Mouse (Mus musculus) right cerebral cortex, postnatal 25 days (tissue): ENCODE measurements around the gene Inpp5b.

Experiments
- DNase-seq: peaks from one replicate; pipeline ENCODE4 v3.0.0; 2022

Gene Inpp5b

DNA sequence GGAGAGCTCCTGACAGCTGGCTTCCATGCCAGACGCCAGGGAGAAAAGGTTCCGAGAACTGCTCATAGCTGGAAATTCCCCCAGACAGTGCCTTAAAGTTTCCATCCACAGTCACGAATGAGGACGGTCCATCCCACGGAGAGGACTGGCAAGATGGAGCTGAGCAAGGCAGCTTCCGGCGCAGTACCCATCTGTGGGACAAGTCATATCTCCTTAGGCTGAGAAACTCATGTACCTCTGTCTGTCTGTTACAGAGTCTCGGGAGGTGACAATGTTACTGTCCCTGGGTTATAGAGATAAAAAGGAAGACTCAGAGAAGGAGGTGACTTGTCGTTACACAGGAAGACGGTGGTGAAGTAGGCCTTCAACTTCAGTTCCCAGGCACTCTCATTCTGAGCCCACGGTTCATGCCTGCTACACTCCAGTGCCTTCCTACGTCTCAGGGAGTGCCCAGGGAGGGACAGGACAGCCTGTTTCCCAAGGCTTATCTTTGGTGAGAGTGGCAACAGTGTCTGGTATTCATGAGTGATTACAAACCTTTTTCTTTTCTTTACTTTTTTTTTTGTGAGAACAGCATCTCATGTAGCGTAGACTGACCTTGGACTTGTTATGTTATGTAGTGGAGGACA, 27.4 kb downstream of the Inpp5b start:
- DNase-seq = peak; percentile 21

DNA sequence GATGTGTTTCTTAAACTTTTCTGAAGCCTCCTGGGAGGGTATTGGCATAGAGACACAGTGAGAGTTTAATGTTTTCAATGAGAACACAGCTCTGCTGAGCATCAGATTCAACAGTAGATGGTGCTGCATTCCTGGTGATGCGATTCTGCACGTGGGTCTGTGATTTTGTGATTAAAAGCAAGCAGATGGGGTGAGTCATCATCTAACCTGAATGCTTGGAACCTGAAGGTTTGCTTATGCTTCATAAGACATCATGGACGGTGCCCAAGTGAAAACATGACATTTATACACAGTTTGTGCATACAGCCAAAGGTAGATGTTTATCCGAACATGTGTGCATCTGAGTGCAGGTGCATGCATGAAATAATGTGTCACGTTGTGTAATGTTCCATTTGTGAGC, 29.0 kb downstream of the Inpp5b start:
- DNase-seq = peak; percentile 24

DNA sequence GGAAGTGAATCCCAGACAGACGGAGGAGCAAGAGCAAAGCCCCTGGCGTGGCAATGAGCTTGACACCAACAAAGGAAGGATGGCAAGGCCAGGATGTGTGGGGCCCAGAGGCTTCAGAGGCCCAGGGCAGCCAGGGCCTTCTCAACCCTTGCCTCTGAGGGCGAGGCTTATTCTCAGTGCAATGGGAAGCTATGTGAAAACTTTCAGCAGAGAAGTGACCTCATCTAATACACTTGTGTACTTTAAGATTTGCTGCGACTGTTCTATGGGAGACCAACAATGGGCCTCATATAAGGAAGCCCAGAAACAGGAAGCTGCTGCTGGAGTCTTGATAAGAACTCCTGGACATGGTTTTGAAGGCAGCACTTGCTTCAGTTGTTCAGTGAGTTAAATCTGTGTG, 30.5 kb downstream of the Inpp5b start:
- no peak for DNase-seq

DNA sequence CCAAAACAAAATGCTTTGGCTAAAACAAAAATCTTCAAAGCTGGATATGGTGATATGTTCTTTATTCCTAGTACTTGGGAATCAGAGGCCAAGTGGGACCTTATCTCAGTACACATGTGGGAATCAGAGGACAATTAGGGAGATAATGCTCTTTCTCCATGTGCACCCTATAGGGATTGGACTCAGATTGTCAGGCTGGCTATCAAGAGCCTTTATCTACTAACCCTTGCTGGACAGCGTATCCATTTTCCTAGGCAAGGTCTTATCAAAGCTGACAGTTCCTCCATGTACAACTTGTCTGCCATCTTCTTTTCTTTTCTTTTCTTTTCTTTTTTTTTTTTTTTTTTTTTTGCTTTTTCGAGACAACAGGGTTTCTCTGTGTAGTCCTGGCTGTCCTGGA, 31.8 kb downstream of the Inpp5b start:
- DNase-seq = no peak

DNA sequence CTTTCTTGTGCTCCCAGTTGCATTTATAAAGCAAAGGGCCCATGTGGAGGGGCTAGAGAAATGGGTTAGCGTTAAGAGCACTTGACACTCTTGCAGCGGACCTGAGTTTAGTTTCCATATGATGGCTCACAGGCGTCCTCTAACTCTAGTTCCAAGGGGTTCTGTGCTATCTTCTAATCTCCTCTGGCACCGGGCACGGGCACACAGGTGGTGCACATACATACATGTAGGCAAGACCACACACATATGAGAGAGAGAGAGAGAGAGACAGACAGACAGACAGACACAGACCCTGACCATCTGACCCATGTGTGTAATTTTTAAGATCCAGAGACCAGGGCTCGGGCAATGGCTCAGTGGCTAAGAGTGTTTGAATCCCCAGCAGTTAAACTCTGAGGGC, 32.3 kb downstream of the Inpp5b start:
- DNase-seq = no peak

DNA sequence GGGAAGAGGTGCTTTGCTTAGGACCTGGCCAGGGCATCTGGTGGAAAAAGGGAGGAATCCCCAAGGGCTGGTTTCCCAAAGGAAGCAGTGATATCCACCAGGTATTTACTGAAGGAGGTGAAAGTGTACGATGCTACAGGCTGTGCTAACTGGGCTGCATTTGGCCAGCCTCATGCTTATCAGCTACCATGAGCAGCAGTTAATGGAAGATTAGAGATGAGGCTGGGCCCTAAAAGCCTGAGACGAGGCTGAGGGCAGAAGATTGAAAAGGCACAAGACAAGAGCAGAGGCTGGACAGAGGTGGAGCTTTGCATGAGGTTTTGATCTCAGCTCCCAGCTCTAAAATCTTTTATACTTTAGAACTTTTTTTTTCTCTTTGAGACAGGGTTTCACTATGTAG, 32.8 kb downstream of the Inpp5b start:
- no peak for DNase-seq

GRCm38 (mm10) chr4:124781361-124781760, 39.7 kb downstream of the Inpp5b start:
- no peak for DNase-seq

DNA sequence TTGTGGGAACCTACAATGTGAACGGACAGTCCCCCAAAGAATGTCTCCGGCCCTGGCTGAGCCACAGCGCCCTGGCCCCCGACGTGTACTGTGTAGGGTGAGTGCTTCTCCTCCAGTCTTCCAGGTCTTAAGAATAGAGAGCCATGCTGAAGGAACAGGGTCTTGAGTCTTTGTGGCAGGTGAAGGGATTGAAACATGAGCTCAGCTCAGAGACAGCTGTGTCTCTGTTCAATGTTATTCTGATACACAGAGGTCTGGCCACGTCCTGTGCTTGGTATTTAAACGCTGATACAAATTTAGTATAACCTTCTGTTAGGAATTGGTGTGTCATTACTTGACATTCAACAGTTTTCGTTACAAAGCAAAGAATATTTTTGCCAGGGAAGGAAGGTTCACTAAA, 40.7 kb downstream of the Inpp5b start:
- DNase-seq = no peak

DNA sequence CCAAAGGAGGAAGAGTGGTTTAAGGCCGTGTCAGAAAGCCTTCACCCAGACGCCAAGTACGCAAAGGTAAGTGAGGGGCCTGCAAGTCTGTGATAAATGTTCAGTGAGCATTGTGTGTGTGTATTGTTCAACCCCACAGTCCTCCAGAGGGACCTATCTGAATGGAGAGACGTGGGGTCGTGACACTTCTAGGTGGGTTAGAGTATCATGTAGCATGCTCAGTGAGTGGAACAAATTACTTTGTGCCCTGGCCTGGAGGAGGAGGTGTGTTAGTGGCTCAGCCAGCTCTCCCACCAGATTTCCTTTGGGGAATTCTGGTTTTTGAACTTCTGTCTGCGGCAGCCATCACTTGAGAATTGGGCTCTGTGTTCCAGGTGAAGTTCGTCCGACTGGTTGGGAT, 42.3 kb downstream of the Inpp5b start:
- no peak for DNase-seq

GRCm38 (mm10) chr4:124790013-124790412, 48.4 kb downstream of the Inpp5b start:
- no peak for DNase-seq

DNA sequence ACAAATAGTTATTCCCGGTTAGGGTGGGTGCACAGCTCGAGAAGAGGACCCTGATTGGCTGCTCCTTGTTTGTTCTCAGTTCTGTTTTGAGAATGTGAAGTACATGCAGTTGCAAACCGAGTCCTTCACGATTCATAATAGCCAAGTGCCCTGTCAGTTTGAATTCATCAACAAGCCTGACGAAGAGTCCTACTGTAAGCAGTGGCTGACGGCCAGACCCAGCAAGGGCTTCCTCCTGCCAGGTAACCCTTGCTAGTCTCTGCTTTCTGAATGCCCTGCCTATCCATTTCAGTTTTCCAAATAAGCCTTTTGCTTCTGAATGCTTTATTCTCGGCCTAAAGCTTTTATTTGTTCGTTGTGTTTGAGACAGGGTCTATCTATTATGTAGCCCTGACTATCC, 50.5 kb downstream of the Inpp5b start:
- no peak for DNase-seq

DNA sequence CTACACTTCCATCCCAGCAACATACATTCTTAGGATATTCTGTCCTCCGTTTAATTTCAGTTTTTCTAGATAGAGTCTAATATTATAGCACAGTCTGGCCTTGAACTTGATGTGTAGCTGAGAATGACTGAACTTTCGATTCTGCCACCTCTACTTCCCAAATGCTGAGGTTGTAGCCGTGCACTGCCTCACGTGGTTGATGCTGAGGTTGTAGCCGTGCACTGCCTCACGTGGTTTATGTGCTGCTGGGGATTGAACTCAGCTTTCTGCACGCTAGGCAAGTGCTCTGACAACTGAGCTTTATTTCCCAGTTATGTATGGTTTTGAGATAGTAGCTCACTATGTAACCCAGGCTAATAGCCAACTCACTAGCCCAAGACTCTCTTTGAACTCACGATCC, 54.5 kb downstream of the Inpp5b start:
- no peak for DNase-seq

GRCm38 (mm10) chr4:124796913-124797312, 55.3 kb downstream of the Inpp5b start:
- DNase-seq = no peak

- peak; percentile 76 for DNase-seq
Observed at GRCm38 (mm10) chr4:124801552-124802308, 60.1 kb downstream of the Inpp5b start, which contains the start of gene Mtf1. TSS of gene Mtf1 (plus strand) at chr4:124802104.

GRCm38 (mm10) chr4:124802309-124803260, 60.9 kb downstream of the Inpp5b start:
- peak; percentile 97 for DNase-seq

DNA sequence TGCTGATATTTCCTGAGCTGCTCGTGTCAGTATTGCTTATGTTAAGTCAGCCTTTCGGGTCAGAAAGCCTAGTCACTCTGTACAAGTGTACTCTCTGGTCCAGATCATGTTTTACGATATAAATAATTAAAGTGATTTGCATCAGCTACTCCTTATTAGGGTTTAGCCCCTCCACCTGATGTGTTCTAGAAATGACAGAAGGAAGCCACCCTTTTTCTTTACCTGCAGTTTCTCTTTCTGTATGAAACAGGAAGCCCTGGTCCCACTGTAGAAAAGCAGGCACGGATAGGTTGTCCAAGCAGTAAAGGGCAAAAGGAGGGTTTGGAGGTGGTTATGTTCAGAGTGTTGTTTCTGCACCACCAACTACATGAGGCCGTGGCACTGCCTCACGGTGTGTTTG, 61.8 kb downstream of the Inpp5b start:
- no peak for DNase-seq

DNA sequence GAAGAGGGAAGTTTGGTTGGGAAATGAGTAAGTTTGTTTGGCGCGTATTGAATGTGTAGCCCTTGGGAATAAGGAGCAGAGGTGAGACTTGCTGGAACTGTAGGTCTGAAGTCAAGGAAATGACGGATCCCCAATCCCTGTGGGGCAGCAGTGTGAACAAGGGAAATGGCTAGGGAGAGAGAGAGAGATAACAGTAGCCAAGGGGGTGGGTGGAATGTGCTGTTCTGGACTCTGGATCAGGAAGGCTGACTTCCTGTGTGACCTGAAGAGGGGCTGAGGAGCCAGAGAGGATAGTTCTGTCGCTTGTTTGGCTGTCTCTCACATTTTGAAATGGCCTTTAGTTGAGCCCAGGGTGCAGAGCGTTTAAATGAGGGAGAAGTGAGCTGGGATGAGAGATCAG, 66.9 kb downstream of the Inpp5b start:
- DNase-seq = no peak

DNA sequence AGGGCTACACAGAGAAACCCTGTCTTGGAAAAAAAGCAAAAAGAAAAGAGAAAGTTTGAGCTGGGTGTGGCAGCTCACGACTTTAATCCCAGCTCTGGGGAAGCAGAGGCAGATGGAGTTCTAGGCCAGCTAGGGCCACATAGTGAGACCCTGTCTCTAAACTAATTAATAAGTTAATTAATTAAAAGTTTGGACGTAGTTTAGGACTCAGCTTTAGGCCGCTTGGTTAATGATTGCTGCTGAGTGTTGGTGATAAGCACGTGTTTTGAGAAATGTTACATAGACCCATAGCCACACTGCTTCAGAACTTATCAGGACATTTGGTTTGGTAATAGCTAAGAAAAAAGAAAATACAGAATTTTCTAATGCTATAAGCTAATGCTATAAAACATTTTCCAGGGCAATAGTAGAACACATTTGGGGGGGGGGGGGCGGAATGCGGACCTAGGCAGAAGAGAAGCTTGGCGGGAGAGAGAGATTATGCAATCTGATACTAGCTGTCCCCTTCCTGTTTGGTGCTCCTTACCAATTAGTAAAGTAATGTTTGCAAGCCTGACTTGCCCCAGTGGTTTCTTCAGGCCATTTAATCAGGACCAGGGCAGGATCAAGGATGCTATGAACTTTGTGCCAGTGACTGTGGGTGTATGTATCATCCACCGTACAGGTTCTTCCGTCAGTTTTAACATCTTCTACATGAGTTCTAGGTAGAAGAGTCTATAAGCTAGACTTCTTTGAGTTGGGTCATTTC, 67.7 kb downstream of the Inpp5b start:
- DNase-seq = no peak

GRCm38 (mm10) chr4:124810056-124810455, 68.4 kb downstream of the Inpp5b start:
- no peak for DNase-seq

DNA sequence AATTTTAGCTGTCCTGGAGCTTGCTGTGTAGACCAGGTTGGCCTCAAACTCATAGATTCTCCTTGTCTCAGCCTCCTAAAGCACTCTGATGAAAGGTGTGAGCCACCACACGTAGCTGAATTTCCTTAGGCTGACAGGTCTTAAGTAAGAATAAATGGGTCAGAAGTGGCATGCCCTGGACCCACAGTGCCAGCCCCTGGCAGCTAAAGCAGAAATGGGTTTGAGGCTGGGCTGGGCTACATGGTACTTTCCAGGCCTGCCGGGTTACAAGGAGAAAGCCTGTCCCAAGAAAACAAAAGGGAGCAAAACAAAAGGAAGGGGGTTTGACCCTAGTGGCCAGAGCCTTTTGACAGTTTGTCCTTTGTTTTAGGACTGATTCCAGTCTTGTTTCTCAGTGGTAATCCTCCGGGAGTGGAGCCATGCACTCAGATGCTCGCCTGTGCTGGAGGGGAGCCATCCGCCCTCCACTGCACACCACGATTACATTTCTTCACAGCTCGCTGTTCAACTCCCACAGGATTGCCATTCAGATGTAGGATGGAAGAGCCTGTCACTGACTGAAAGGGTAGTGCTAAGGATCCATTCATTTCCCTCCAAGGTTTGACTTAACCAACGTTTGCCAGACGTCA, 69.8 kb downstream of the Inpp5b start:
- peak; percentile 47 for DNase-seq

DNA sequence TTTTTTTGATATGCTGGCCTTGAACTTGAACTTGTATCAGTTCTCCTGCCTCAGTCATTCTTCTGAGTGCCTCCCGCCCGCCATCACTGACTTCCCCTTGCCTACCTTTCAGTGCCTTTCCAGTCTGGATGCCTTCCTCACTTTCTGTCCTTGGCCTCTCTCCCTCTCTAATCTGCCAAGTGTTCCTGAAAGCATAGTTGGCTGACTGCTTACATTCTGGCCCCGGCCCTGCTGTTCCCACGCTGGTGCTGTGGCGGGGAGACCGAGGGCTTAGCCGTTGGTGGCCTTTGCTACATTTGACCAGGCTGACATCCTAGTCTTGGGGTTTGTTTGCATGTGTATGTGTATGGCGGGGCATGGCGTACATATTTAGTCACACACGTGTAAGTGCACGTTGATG, 74.3 kb downstream of the Inpp5b start:
- no peak for DNase-seq

GRCm38 (mm10) chr4:124817803-124818202, 76.2 kb downstream of the Inpp5b start:
- DNase-seq = no peak
